Mouse (Mus musculus): ENCODE measurements around the gene Pik3c2b.

DNA sequence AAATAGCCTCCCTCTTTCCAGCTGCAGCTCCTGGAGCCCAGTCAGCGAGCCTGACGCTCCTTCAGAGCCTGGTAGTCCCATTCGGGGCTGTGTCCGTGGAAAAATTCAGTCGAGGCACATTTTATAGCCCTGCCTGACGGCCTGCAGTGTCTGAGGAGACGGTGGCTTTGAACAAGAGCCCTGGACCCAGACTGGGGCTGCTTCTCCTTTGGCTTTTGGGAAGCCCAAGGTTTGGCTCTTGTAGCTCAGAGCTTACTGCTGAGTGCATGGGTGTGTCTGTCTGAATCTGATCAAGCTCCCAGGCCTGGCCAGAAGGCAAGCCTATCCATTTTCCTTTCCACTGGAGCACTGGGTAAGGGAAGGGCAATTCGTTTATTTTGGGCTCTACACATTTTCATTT, 2.1 kb downstream of the Pik3c2b start:
- TF ChIP-seq CHD2 (IDR thresholded peaks at IDR 0.05; ENCODE audit: low read depth, low read length) (no peak), MAFK (IDR thresholded peaks at IDR 0.05; ENCODE audit: insufficient read depth, low read depth, low read length) (no peak), ZC3H11A (IDR thresholded peaks at IDR 0.05; ENCODE audit: borderline replicate concordance, low read depth, low read length) (no peak), HCFC1 (IDR thresholded peaks at IDR 0.05; ENCODE audit: borderline replicate concordance, insufficient read depth, low read length) (no peak), ZNF384 (IDR thresholded peaks at IDR 0.05; ENCODE audit: low read depth, low read length) (no peak)
